Mouse (Mus musculus) kidney, adult 2 months (tissue): ENCODE measurements at regions not wholly inside any gene's neighbourhood (a gene's known extent, or its start where the extent isn't known, plus 50 kb on each side); places are given as distances from the start of the nearest gene placed in this dataset.

Experiments used
- CTCF ChIP-seq: fragments of 200-500 bp; conservative IDR thresholded peaks from 2 replicates; pipeline ENCODE4 v1.5.1; 2011; ENCODE audit warnings: low read depth, mild to moderate bottlenecking, control low read depth, low read length, moderate library complexity, mixed read lengths; ENCODE audit not compliant: insufficient read depth, insufficient read length
- POLR2A ChIP-seq: fragments of 200-500 bp; IDR thresholded peaks from one replicate; pipeline ENCODE4 v1.6.1; 2011; ENCODE audit warnings: low read depth, low read length, control low read depth

DNA sequence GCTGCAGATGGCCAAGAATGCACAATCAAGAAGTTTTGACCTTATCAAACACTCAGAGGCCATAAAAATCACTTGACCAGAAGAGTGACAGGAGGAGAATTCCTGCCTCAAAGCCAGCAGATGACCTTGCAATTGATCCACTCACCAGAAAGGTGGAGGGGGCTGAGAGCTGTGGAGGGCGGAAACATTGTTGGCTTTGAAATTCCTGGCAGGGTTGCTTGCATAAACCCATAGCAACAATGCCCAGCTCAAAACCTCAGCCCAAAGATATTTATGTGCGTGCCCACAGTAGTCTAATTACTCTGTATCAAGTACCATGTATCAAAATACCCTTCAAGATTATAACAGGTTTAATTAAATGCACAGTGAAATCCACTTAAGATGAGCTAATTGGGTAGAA lies 197.0 kb upstream of the Tenm4 start:
- TF ChIP-seq CTCF (no peak), POLR2A (no peak)
